Mouse (Mus musculus) neural tube, embryonic 15.5 days (tissue): ENCODE measurements around the gene Spata2. TPM values are rescaled to one million over a fixed set of nuclear protein-coding genes. Genes with fewer than 3 reads are reported as not detected.

Experiments
- ATAC-seq: fragments of 200-750 bp; cut with Nextera tagmentation; 2 replicates; pipeline ENCODE4 v1.8.0; 2017; ENCODE audit warnings: mild to moderate bottlenecking, moderate TSS enrichment, moderate library complexity; ENCODE audit not compliant: low FRiP score
- H3K27ac ChIP-seq: fragments of 300-500 bp; sonication (generic); replicated peaks from 2 replicates; pipeline ENCODE4 v1.5.1; 2015; ENCODE audit warnings: mild to moderate bottlenecking, inconsistent platforms
- H3K27me3 ChIP-seq: fragments of 300-500 bp; sonication (generic); replicated peaks from 2 replicates; pipeline ENCODE4 v1.6.1; 2015; ENCODE audit warnings: inconsistent platforms
- H3K36me3 ChIP-seq: fragments of 300-500 bp; sonication (generic); 2 replicates; pipeline ENCODE4 v1.6.1; 2015; ENCODE audit warnings: inconsistent platforms
- H3K4me1 ChIP-seq: fragments of 300-500 bp; sonication (generic); 2 replicates; pipeline ENCODE4 v1.6.1; 2015; ENCODE audit warnings: inconsistent platforms
- H3K4me2 ChIP-seq: fragments of 300-500 bp; sonication (generic); 2 replicates; pipeline ENCODE4 v1.6.1; 2015; ENCODE audit warnings: inconsistent platforms, mild to moderate bottlenecking, moderate library complexity
- H3K4me3 ChIP-seq: fragments of 300-500 bp; sonication (generic); replicated peaks from 2 replicates; pipeline ENCODE4 v1.5.1; 2015; ENCODE audit warnings: mild to moderate bottlenecking, inconsistent platforms
- H3K9ac ChIP-seq: fragments of 300-500 bp; sonication (generic); replicated peaks from 2 replicates; pipeline ENCODE4 v1.6.1; 2015; ENCODE audit warnings: mild to moderate bottlenecking, inconsistent platforms
- H3K9me3 ChIP-seq: fragments of 300-500 bp; sonication (generic); replicated peaks from 2 replicates; pipeline ENCODE4 v1.6.1; 2016; ENCODE audit warnings: inconsistent platforms
- WGBS: fragments of 180-500 bp; shearing (Covaris S2); methylation state at CpG from one replicate; pipeline ENCODE4 v1.1.7; 2015; ENCODE audit warnings: mixed read lengths; 5-methylcytosine and 5-hydroxymethylcytosine counted together
- polyA plus RNA-seq: library from polyadenylated mRNA; unstranded; fragments of >200 nt; fragmentation: Nextera tagmentation; extraction: Ambion mirVana; gene quantifications from 2 replicates; pipeline ENCODE4 v1.2.1, GENCODE M21; 2015

Spata2 gene
- polyA plus RNA-seq, 1 experiment from 2014 or later, result 28.6 TPM

DNA sequence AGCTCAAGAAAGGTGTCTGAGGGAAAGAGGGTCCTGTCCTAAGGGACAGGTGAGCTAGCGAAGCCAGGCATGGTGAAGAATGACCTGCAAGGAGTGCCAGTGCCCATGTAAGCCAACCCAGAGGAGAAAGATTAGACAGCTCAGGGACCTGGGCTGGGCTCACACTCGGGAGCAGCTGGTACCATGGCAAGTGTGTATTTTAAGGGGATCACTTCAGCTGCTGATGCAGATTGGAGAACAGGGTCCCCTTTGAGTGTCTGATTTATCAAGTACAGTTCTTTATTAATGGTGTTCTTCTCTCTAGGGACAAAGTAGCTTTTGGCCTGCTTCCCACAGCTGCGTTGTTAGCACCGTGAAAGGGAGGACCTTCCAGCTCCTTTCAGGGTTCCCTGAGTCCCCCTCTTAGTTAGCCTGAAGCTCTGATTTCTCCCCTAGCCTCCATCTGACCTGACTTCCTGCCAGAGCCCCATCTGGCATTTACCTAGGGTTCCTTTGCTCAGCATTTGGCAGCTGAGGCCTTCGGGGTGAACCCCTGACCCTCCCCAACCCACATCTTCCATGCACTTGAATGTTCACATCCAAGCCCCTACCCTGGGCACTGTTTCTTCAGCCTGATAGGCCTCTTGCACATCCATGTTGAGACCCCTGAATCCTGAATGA, 36.2 kb downstream of the Spata2 start:
- WGBS, result 76% methylated on average over 5 of the region's 5 CpGs
- H3K4me3 ChIP-seq, result no peak overlapping the region
- no peak overlapping the region for H3K27ac ChIP-seq
- no peaks in the 10 kb centered on the region for H3K27me3 ChIP-seq
- H3K36me3 ChIP-seq, result peaks cover 70% of the 10 kb centered on the region
- no peak overlapping the region for H3K9ac ChIP-seq
- H3K4me1 ChIP-seq, result no peaks in the 10 kb centered on the region
- H3K9me3 ChIP-seq, result no peaks in the 10 kb centered on the region
- no peak for ATAC-seq
- no peak overlapping the region for H3K4me2 ChIP-seq

GRCm38 (mm10) chr2:167453814-167454213, 38.9 kb downstream of the Spata2 start:
- Histone ChIP-seq H3K27ac (no peak overlapping the region), H3K4me1 (no peaks in the 10 kb centered on the region), H3K9ac (no peak overlapping the region), H3K4me2 (no peak overlapping the region), H3K9me3 (no peaks in the 10 kb centered on the region), H3K27me3 (no peaks in the 10 kb centered on the region), H3K36me3 (peaks cover 71% of the 10 kb centered on the region), H3K4me3 (no peak overlapping the region)
- ATAC-seq, result no peak
- 72% methylated on average over 3 of the region's 3 CpGs for WGBS

DNA sequence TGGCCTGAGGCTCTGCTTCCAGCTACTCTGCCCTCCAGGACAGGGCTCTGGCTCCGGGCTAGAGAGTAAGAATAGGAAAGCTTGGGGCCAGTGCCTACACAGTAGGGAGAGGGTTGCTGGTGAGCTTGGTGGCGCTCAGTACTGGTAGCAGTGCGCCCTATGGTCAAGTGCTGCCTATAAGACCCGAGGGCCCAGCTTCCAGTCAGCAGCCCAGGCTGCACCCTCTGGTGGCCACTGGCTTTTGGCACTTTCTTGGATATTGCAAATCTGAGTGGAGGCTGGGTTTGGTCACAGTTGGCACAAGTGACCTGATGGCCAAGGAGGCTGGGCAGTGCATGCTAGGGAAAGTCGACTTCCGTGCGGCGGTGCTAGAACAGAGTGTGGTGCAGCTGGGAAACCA, 42.0 kb downstream of the Spata2 start:
- Histone ChIP-seq H3K27ac (no peak overlapping the region), H3K4me2 (no peak overlapping the region), H3K36me3 (peaks cover 51% of the 10 kb centered on the region), H3K4me3 (no peak overlapping the region), H3K4me1 (no peaks in the 10 kb centered on the region), H3K9me3 (no peaks in the 10 kb centered on the region), H3K27me3 (no peaks in the 10 kb centered on the region), H3K9ac (no peak overlapping the region)
- 94% methylated on average over 8 of the region's 8 CpGs for WGBS
- no peak for ATAC-seq

- Histone ChIP-seq H3K4me1 (no peaks in the 10 kb centered on the region), H3K9ac (no peak overlapping the region), H3K4me2 (no peak overlapping the region), H3K27me3 (no peaks in the 10 kb centered on the region), H3K4me3 (no peak overlapping the region), H3K9me3 (no peaks in the 10 kb centered on the region), H3K36me3 (peaks cover 43% of the 10 kb centered on the region), H3K27ac (no peak overlapping the region)
- 94% methylated on average over 21 of the region's 21 CpGs for WGBS
- ATAC-seq, result no peak
These were observed 43.1 kb downstream of the Spata2 start for GRCm38 (mm10) chr2:167449331-167450275.

GRCm38 (mm10) chr2:167447629-167448028, 45.1 kb downstream of the Spata2 start:
- H3K27ac ChIP-seq, result no peak overlapping the region
- no peaks in the 10 kb centered on the region for H3K27me3 ChIP-seq
- peaks cover 44% of the 10 kb centered on the region for H3K36me3 ChIP-seq
- H3K4me3 ChIP-seq, result no peak overlapping the region
- no peak overlapping the region for H3K4me2 ChIP-seq
- no peak overlapping the region for H3K9ac ChIP-seq
- ATAC-seq, result no peak
- no peaks in the 10 kb centered on the region for H3K4me1 ChIP-seq
- H3K9me3 ChIP-seq, result no peaks in the 10 kb centered on the region
- 90% methylated on average over 8 of the region's 8 CpGs for WGBS

- Histone ChIP-seq H3K36me3 (peaks cover 47% of the 10 kb centered on the region), H3K9me3 (no peaks in the 10 kb centered on the region), H3K4me2 (no peak overlapping the region), H3K27me3 (no peaks in the 10 kb centered on the region), H3K4me1 (no peaks in the 10 kb centered on the region), H3K9ac (no peak overlapping the region), H3K4me3 (no peak overlapping the region), H3K27ac (no peak overlapping the region)
- ATAC-seq, result no peak
- WGBS, result 94% methylated on average over 7 of the region's 7 CpGs
These were observed 45.5 kb downstream of the Spata2 start for GRCm38 (mm10) chr2:167447207-167447606.

DNA sequence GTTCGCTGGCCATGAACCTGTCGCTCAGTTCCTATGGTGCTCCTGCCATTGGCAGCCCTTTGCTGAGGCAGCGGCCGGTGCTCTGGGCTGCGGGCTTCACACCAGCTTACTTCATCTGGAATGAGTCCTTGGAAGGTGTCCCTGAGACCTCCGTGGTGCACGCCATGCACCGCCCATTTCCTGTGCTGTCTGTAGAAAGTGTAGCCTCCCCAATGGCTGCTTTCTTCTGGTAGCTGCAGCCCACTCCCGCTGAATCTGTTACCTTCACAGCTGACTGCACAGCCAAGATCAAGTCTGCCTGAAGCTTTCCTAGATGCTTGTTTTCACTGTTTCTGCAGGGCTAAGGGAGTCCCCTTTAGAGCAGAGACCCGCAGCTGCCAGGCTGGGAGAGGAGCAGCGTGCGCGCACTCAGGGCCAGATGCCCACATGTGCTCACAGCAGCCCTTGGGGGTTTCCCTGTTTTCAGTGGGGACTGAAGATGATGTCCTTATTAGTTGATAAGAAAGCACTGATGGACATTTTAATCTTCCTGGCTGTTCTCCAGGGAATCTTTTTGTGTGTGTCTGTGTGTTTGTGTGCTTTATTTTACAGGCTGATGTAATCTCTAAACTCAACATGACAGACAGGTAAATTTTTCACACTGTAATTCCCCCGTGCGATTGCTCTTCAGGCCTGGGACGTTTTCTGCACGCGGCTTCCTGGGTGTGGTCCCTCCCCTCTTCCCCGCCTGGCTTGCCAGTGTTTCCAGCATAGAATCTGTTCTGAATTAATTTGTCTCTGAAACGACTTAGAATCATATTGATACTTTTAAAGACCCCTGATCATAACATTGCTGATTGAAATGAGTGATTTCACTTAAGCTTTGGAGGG, 46.5 kb downstream of the Spata2 start:
- Histone ChIP-seq H3K27ac (0 out of 2 replicates have a peak overlapping the region, but pooled peaks have one; percentile 28), H3K9me3 (no peaks in the 10 kb centered on the region), H3K27me3 (no peaks in the 10 kb centered on the region), H3K9ac (no peak overlapping the region), H3K4me1 (no peaks in the 10 kb centered on the region), H3K36me3 (peaks cover 49% of the 10 kb centered on the region), H3K4me3 (no peak overlapping the region), H3K4me2 (no peak overlapping the region)
- ATAC-seq, result no peak
- WGBS, result 85% methylated on average over 20 of the region's 20 CpGs

GRCm38 (mm10) chr2:167443411-167444193, 49.1 kb downstream of the Spata2 start:
- Histone ChIP-seq H3K4me1 (no peaks in the 10 kb centered on the region), H3K9me3 (no peaks in the 10 kb centered on the region), H3K4me2 (no peak overlapping the region), H3K27me3 (no peaks in the 10 kb centered on the region), H3K4me3 (no peak overlapping the region), H3K36me3 (peaks cover 43% of the 10 kb centered on the region), H3K27ac (no peak overlapping the region), H3K9ac (no peak overlapping the region)
- no peak for ATAC-seq
- 91% methylated on average over 4 of the region's 4 CpGs for WGBS

GRCm38 (mm10) chr2:167439422-167439821, 53.3 kb downstream of the Spata2 start:
- Histone ChIP-seq H3K27ac (no peak overlapping the region), H3K4me3 (no peak overlapping the region), H3K36me3 (peaks cover 44% of the 10 kb centered on the region), H3K9me3 (no peaks in the 10 kb centered on the region), H3K27me3 (no peaks in the 10 kb centered on the region), H3K4me2 (no peak overlapping the region), H3K4me1 (no peaks in the 10 kb centered on the region), H3K9ac (no peak overlapping the region)
- ATAC-seq, result no peak
- WGBS, result 98% methylated on average over 3 of the region's 3 CpGs

DNA sequence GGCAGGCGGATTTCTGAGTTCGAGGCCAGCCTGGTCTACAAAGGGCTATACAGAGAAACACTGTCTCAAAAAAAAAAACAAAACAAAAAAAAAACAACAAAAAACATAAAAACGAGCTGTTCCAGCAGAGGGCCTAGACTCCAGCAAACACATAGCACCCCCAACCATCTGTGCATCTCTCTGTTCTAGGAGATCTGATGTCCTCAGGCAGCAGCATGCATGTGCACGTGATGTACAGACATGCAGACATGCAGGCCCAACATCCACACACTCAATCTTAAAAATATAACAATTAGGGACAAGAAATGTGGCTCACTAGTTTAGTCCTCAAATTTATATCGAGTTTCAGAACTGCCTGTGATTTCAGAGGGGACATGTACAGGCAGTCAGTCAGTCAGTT, 56.3 kb downstream of the Spata2 start:
- Histone ChIP-seq H3K9ac (no peak overlapping the region), H3K36me3 (peaks cover 30% of the 10 kb centered on the region), H3K27me3 (no peaks in the 10 kb centered on the region), H3K4me2 (no peak overlapping the region), H3K9me3 (no peaks in the 10 kb centered on the region), H3K4me3 (no peak overlapping the region), H3K4me1 (no peaks in the 10 kb centered on the region), H3K27ac (no peak overlapping the region)
- ATAC-seq, result no peak
- WGBS, result 90% methylated on average over 5 of the region's 5 CpGs

- WGBS, result 96% methylated on average over 2 of the region's 2 CpGs
- Histone ChIP-seq H3K4me1 (no peaks in the 10 kb centered on the region), H3K9me3 (no peaks in the 10 kb centered on the region), H3K36me3 (peaks cover 23% of the 10 kb centered on the region), H3K4me3 (no peak overlapping the region), H3K27me3 (no peaks in the 10 kb centered on the region), H3K4me2 (no peak overlapping the region), H3K27ac (no peak overlapping the region), H3K9ac (no peak overlapping the region)
- no peak for ATAC-seq
These were observed 57.1 kb downstream of the Spata2 start for GRCm38 (mm10) chr2:167435631-167436030.
